In the genomic region with DNA sequence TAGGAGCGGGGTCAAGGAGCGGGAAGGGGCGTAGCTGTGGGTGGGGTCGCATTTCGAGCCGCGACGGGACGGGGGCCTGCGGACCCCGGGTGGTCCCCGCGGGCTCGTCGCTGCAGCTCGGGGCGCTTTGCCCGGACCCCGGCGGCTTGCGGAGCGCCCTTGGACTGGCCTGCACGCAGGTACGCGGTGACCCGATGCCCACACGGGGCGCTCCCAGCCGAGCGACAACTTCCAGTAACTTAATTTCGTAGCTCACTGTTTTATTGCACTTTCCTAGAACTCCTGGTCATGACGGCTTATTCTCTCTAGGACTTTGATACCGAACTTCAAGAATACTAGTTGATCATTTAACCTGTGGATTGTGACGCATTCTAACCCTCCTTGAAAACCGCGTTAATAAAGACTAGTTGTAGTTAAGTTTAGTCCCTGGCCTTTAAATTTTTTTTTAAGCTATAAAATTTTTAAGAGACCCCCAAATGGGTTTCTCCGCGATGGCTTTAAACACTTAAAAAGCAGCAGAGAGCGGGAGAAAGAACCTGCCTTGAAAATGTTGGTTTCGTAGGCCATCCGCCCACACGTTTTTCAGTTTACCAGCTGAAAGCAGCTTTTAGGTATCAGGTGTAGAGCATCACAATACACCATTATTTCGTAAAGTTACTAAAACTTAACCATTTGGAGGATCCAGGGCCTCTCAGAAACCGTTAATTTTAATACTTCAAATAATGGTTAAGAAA, we compare ENCODE assay signal across 8 mouse cellular contexts. TPM values are rescaled to one million over a fixed set of nuclear protein-coding genes. Genes with fewer than 3 reads are reported as not detected.
DNase-seq lines count a peak whose midpoint lies in the region; ATAC-seq lines count a peak whose summit lies in the region.

No protein-coding gene starts in this region.

- H3K9ac ChIP-seq in heart, embryonic 14.5 days (ENCODE audit: low read length), result peak overlapping the region; percentile 96

- ATAC-seq in heart, embryonic 14.5 days (ENCODE audit: insufficient number of reproducible peaks, insufficient read depth, low FRiP score, low read depth), result peak; percentile 24; the same call in 1 of the 2 replicates

- WGBS in heart, embryonic 14.5 days, result 4% methylated on average over 42 of the region's 44 CpGs
- WGBS in macrophage (ENCODE audit: missing documents), result 2% methylated on average over 44 of the region's 44 CpGs

- peak overlapping the region; percentile 85 to 90 for H3K4me3 ChIP-seq in heart, embryonic 14.5 days (ENCODE audit: control insufficient read depth in 1 of 2, insufficient read depth in 1 of 2, low read depth in 1 of 2, low read length in 2 of 2)
- peak overlapping the region; percentile 66 for H3K4me3 ChIP-seq in macrophage (ENCODE audit: inconsistent target)

- no peaks in the 10 kb centered on the region for H3K9me3 ChIP-seq in heart, embryonic 14.5 days (ENCODE audit: control insufficient read depth, low read length)

- no peaks in the 10 kb centered on the region for H3K27me3 ChIP-seq in heart, embryonic 14.5 days (ENCODE audit: control insufficient read depth, insufficient read depth, low read length)

- peak; percentile 47 for DNase-seq in retina, embryonic 14.5 days (ENCODE audit: low spot score)
- no peak for DNase-seq in retina, postnatal 1 day
- peak; percentile 12 for DNase-seq in brain, adult 2 months (ENCODE audit: low read depth, low spot score)
- DNase-seq in kidney, postnatal 10 days, result peak; percentile 66
- peak; percentile 71 for DNase-seq in yolk sac, embryonic 10.5 days (ENCODE audit: low spot score)
- no peak for DNase-seq in layer of hippocampus, adult 18-20 months (ENCODE audit: low spot score in 2 of 2)

- H3K27ac ChIP-seq in heart, embryonic 14.5 days (replicated peaks in 1 of 2; ENCODE audit: control insufficient read depth in 1 of 2, insufficient read depth in 1 of 2, low read depth in 2 of 2, low read length in 2 of 2), result peak overlapping the region; percentile 82 to 88
- no peak overlapping the region for H3K27ac ChIP-seq in macrophage

- peaks cover 55% of the 10 kb centered on the region for H3K79me2 ChIP-seq in macrophage (ENCODE audit: inconsistent target)

- peaks cover 7 to 23% of the 10 kb centered on the region in 2 experiments for H3K4me1 ChIP-seq in heart, embryonic 14.5 days (ENCODE audit: control insufficient read depth in 2 of 2, insufficient read depth in 2 of 2, low read length in 2 of 2)

- H3K4me2 ChIP-seq in heart, embryonic 14.5 days (ENCODE audit: low read length), result peak overlapping the region; percentile 84

- peaks cover 4% of the 10 kb centered on the region; the same call in 1 of the 2 replicates for H3K36me3 ChIP-seq in heart, embryonic 14.5 days (ENCODE audit: control insufficient read depth, insufficient read depth, low read length)
- H3K36me3 ChIP-seq in macrophage (ENCODE audit: inconsistent target), result no peaks in the 10 kb centered on the region; the same call in 1 of the 2 replicates

RNA-seq across cellular contexts. Expression of a gene that starts 0.8 kb away (rescaled TPM):
- polyA plus RNA-seq in heart, embryonic 14.5 days (2014; fragmentation: Nextera tagmentation; extraction: Ambion mirVana), result 133 TPM in 2 replicates
- total RNA-seq in macrophage (2018; cell fraction: chromatin; rRNA removed), result 10 to 100 TPM; 13.4 to 56.4 (median 35.8) TPM
- total RNA-seq in macrophage (2018; cell fraction: cytosol; rRNA removed), result 100 to 1,000 TPM in 13 of 26 experiments, 10 to 100 TPM in 13; 66.1 to 164 (median 104) TPM
- 100 to 1,000 TPM in 22 of 26 experiments, 10 to 100 TPM in 4; 48.1 to 201 (median 130) TPM for total RNA-seq in macrophage (2018; cell fraction: nucleus; rRNA removed)
- polyA plus RNA-seq in macrophage (2018), result 98.5 to 135 TPM (median 122 TPM) in 3 replicates
- total RNA-seq in layer of hippocampus, adult 18-20 months (2021), result 100 to 1,000 TPM; 104 to 106 TPM

Comparison
In these comparisons a context has a peak if more than half of its experiments do, and no peak if none do; other contexts are left out.
1. DNase-seq: peak in retina, embryonic 14.5 days (single experiment), brain, adult 2 months (single experiment), kidney, postnatal 10 days (single experiment) and yolk sac, embryonic 10.5 days (single experiment); none in retina, postnatal 1 day (single experiment) and layer of hippocampus, adult 18-20 months (0 of 2).